Mouse (Mus musculus) spleen, adult 2 months (tissue): Measurements from ENCODE around the gene Gm20388.

Experiments used
- CTCF ChIP-seq: fragments of 200-500 bp; IDR thresholded peaks from 2 replicates; pipeline ENCODE4 v1.5.1; 2011; ENCODE audit warnings: mild to moderate bottlenecking, inconsistent platforms; ENCODE audit not compliant: insufficient read depth, insufficient read length, insufficient replicate concordance; ENCODE audit errors: extremely low read depth
- POLR2A ChIP-seq: fragments of 200-500 bp; IDR thresholded peaks from 2 replicates; pipeline ENCODE4 v1.6.1; 2011; ENCODE audit warnings: low read depth, low read length, inconsistent platforms

DNA sequence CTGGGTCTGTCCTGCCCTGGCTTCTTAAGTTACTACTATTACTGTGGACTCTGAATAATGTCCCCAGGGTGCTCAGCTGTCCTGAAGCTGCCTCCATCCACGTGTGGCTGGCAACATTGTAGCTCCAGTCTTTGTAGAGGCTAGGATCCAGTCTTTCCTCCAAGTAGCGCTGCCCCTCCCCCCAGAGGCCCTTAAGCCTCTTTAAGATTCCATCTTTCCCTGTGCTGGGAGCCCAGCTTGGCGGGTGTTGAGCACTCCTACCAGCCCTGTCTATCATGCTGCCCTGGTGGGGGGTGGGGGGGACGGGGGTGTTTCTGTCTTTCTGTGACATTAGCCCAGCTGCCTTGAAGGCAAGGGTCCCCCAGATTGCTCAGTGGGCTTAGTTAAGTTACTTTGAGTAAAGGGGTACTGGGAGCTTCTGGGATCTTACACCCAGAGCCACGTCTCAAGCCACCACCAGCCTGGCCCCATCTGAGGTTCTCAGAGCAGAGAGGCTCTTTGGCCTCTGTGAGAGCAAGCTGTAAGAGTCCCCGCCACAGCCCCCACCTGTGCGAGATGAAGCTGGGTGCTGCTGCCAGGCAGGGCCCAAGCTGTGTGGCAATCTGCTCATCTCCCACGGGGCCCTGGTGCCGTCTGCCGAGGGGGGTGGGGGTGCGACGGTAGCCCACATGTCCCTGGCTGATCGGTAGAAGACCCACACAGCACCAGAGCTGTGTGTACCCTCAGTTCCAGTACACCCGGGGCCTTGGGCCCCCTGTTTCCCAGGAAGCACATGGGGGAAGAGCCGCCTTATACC lies 646.7 kb downstream of the Gm20388 start:
- TF ChIP-seq CTCF = no peak
- TF ChIP-seq POLR2A = no peak
